Mouse (Mus musculus) erythroblast, adult 5-6 weeks (primary cell): ENCODE measurements around the gene Tmem233. TPM values are rescaled to one million over a fixed set of nuclear protein-coding genes. Genes with fewer than 3 reads are reported as not detected.

Experiments used
- ATAC-seq: replicated peaks from 2 replicates; pipeline ENCODE4 v1.8.0; 2016; ENCODE audit warnings: moderate number of reproducible peaks, mild to moderate bottlenecking, moderate TSS enrichment, inconsistent platforms; ENCODE audit not compliant: poor library complexity, low FRiP score, severe bottlenecking
- total RNA-seq, 2 experiments: library from RNA; stranded (forward) in 1 of 2; stranded (reverse) in 1 of 2; fragments of 150-400 nt in 1 of 2; fragments of 200-764, 138-1000 nt in 1 of 2; gene quantifications; 2 replicates each; pipeline versions ENCODE4 v1.2.3 to v1.2.4; 2015 to 2017; ENCODE audit warnings: low replicate concordance in 2 of 2

Gene Tmem233
- total RNA-seq, 2 experiments from 2014 or later = not detected

- ATAC-seq = no peak
These were observed 73.8 kb downstream of the Tmem233 start for GRCm38 (mm10) chr5:116009091-116009851.

- ATAC-seq = no peak
These were observed 75.3 kb downstream of the Tmem233 start for GRCm38 (mm10) chr5:116007723-116008122.

GRCm38 (mm10) chr5:116006324-116007099 is 76.5 kb downstream of the Tmem233 start:
- ATAC-seq = no peak

GRCm38 (mm10) chr5:116004271-116004670 is 78.8 kb downstream of the Tmem233 start:
- ATAC-seq = no peak

- no peak for ATAC-seq
These were observed 79.2 kb downstream of the Tmem233 start for GRCm38 (mm10) chr5:116003825-116004224.

GRCm38 (mm10) chr5:116003154-116003553 is 79.9 kb downstream of the Tmem233 start:
- no peak for ATAC-seq

- no peak for ATAC-seq
These were observed 85.7 kb downstream of the Tmem233 start for GRCm38 (mm10) chr5:115997376-115997775.

GRCm38 (mm10) chr5:115994101-115994500 is 88.9 kb downstream of the Tmem233 start:
- ATAC-seq = no peak

GRCm38 (mm10) chr5:115991717-115992116 is 91.3 kb downstream of the Tmem233 start:
- no peak for ATAC-seq

Other genes starting within 250 kb of the Tmem233 start
- 56.9 and 61.2 TPM in 2 replicates for gene Cit, start 238.0 kb downstream of the Tmem233 start, total RNA-seq (2015; ENCODE audit: low replicate concordance)
- 170 and 204 TPM in 2 replicates for gene Cit, start 238.0 kb downstream of the Tmem233 start, total RNA-seq (2017; ENCODE audit: low replicate concordance)
- gene Prkab1, start 58.7 kb downstream of the Tmem233 start, total RNA-seq (2015; ENCODE audit: low replicate concordance) = 71.5 and 102 TPM in 2 replicates
- 50.3 and 72.4 TPM in 2 replicates for gene Prkab1, start 58.7 kb downstream of the Tmem233 start, total RNA-seq (2017; ENCODE audit: low replicate concordance)
- gene Ccdc60, start 205.7 kb upstream of the Tmem233 start, total RNA-seq (2015; ENCODE audit: low replicate concordance) = not detected in 2 replicates
- gene Ccdc60, start 205.7 kb upstream of the Tmem233 start, total RNA-seq (2017; ENCODE audit: low replicate concordance) = not detected in 2 replicates